Mouse (Mus musculus): Measurements from ENCODE around the gene Zfp385b.

- no peak for TF ChIP-seq CTCF (IDR thresholded peaks at IDR 0.05; ENCODE audit: borderline replicate concordance, insufficient read depth, low read length)
- no peak for TF ChIP-seq POLR2A (IDR thresholded peaks at IDR 0.05; ENCODE audit: low read depth, low read length)
Observed at GRCm38 (mm10) chr2:77730196-77730595, 89.2 kb downstream of the Zfp385b start.

Measured in embryonic fibroblast, embryonic 13.5 days (primary cell).